Mouse (Mus musculus) urinary bladder, postnatal 0 days (tissue): Measurements from ENCODE around the gene Fam228b. TPM values are rescaled to one million over a fixed set of nuclear protein-coding genes. Genes with fewer than 3 reads are reported as not detected.

ENCODE experiments used
- polyA plus RNA-seq: library from polyadenylated mRNA; unstranded; fragments of >200 nt; fragmentation: Nextera tagmentation; extraction: Ambion mirVana; gene quantifications from 2 replicates; pipeline ENCODE4 v1.2.1, GENCODE M21; 2015

The Fam228b gene
- 0.63 and 0.65 TPM in 2 replicates for polyA plus RNA-seq

GRCm38 (mm10) chr12:4768492-4769332 is at the start of gene Fam228b, which contains the start of gene Pfn4:
Fam228b (minus strand) TSS chr12:4769267.
Pfn4 (plus strand) TSS chr12:4769022.

GRCm38 (mm10) chr12:4817361-4818101 is 48.5 kb upstream of the Fam228b start, which contains the start of gene Sf3b6:
Sf3b6 (plus strand) TSS chr12:4817544.

GRCm38 (mm10) chr12:4738031-4738576 is 31.0 kb downstream of the Fam228b start, which contains the start of gene Fam228a:
Fam228a (minus strand) TSS chr12:4738430.

Other genes with a start within 250 kb of the Fam228b start
- gene Itsn2, start 176.6 kb downstream of the Fam228b start, polyA plus RNA-seq = 24.5 and 30.8 TPM in 2 replicates
- not detected in 2 replicates for gene Gm3625, start 176.3 kb downstream of the Fam228b start, polyA plus RNA-seq
- 0.12 TPM in 1 of 2 replicates, not detected in the other for gene Fam228a, start 30.8 kb downstream of the Fam228b start, polyA plus RNA-seq
- gene Pfn4, start 245 bp downstream of the Fam228b start, polyA plus RNA-seq = 1.1 and 1.3 TPM in 2 replicates
- gene Sf3b6, start 48.3 kb upstream of the Fam228b start, polyA plus RNA-seq = 256 and 261 TPM in 2 replicates
- gene Fkbp1b, start 72.3 kb upstream of the Fam228b start, polyA plus RNA-seq = 6.2 and 7.9 TPM in 2 replicates
- 7.2 and 7.8 TPM in 2 replicates for gene Wdcp, start 74.0 kb upstream of the Fam228b start, polyA plus RNA-seq
- gene Mfsd2b, start 105.1 kb upstream of the Fam228b start, polyA plus RNA-seq = 1.1 and 1.2 TPM in 2 replicates
- gene Ubxn2a, start 138.4 kb upstream of the Fam228b start, polyA plus RNA-seq = 18.6 and 24.7 TPM in 2 replicates
- gene Atad2b, start 148.1 kb upstream of the Fam228b start, polyA plus RNA-seq = 4.1 and 4.4 TPM in 2 replicates